Mouse (Mus musculus) stomach, embryonic 16.5 days (tissue): ENCODE results near the gene Dmgdh. TPM values are rescaled to one million over a fixed set of nuclear protein-coding genes. Genes with fewer than 3 reads are reported as not detected.

Source experiments
- ATAC-seq: fragments of 200-750 bp; cut with Nextera tagmentation; 2 replicates; pipeline ENCODE4 v1.8.0; 2017; ENCODE audit warnings: moderate number of reproducible peaks, moderate TSS enrichment; ENCODE audit not compliant: insufficient read depth, low FRiP score
- H3K27ac ChIP-seq: fragments of 300-500 bp; sonication (generic); 2 replicates; pipeline ENCODE4 v1.5.1; 2014; ENCODE audit warnings: low read length
- H3K27me3 ChIP-seq: fragments of 300-500 bp; sonication (generic); 2 replicates; pipeline ENCODE4 v1.6.1; 2014; ENCODE audit warnings: low read length, control low read depth, mixed read lengths; ENCODE audit not compliant: control insufficient read depth, insufficient read depth
- H3K36me3 ChIP-seq: fragments of 300-500 bp; sonication (generic); 2 replicates; pipeline ENCODE4 v1.6.1; 2014; ENCODE audit warnings: low read length; ENCODE audit not compliant: control insufficient read depth, insufficient read depth
- H3K4me1 ChIP-seq: fragments of 300-500 bp; sonication (generic); 2 replicates; pipeline ENCODE4 v1.6.1; 2014; ENCODE audit warnings: low read length, control low read depth, mixed read lengths; ENCODE audit not compliant: control insufficient read depth, insufficient read depth
- H3K4me2 ChIP-seq: fragments of 300-500 bp; sonication (generic); 2 replicates; pipeline ENCODE4 v1.6.1; 2014; ENCODE audit warnings: low read depth, low read length, mixed read lengths
- H3K4me3 ChIP-seq: fragments of 300-500 bp; sonication (generic); replicated peaks from 2 replicates; pipeline ENCODE4 v1.5.1; 2014; ENCODE audit warnings: mild to moderate bottlenecking, low read length
- H3K9ac ChIP-seq: fragments of 300-500 bp; sonication (generic); 2 replicates; pipeline ENCODE4 v1.6.1; 2014; ENCODE audit warnings: low read length
- H3K9me3 ChIP-seq: fragments of 300-500 bp; sonication (generic); replicated peaks from 2 replicates; pipeline ENCODE4 v1.6.1; 2016; ENCODE audit warnings: low read length, control low read depth; ENCODE audit not compliant: control insufficient read depth
- whole genome bisulfite sequencing: fragments of 180-500 bp; shearing (Covaris S2); extraction: QIAGEN DNeasy Blood & Tissue Kit; methylation state at CpG from one replicate; pipeline ENCODE4 v1.1.7; 2014; 5-methylcytosine and 5-hydroxymethylcytosine counted together
- polyA plus RNA-seq: library from polyadenylated mRNA; unstranded; fragments of >200 nt; fragmentation: Nextera tagmentation; extraction: Ambion mirVana; gene quantifications from 2 replicates; pipeline ENCODE4 v1.2.1, GENCODE M21; 2015

The Dmgdh gene
- polyA plus RNA-seq, 1 experiment from 2014 or later = 1.0 TPM

DNA sequence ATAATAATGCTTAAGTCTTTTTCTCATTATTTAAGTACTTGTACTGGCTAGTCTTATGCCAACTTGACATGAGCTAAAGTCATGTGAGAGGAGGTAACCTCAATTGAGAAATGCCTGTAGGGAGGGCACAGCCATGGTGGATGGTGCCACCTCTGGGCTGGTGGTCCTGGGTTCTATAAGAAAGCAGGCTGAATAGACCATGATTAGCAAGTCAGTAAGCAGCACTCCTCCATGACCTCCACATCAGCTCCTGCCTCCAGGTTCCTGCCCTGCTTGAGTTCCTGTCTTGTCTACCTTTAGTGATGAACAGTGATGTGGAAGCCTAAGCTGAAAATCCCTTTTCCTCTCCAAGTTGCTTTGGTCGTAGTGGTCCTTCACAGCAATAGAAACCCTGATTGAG, 16.6 kb downstream of the Dmgdh start:
- Histone ChIP-seq H3K9me3 (no peaks in the 10 kb centered on the region), H3K4me1 (no peaks in the 10 kb centered on the region), H3K27me3 (no peaks in the 10 kb centered on the region), H3K4me2 (no peak overlapping the region), H3K36me3 (no peaks in the 10 kb centered on the region), H3K4me3 (no peak overlapping the region), H3K9ac (no peak overlapping the region), H3K27ac (no peak overlapping the region)
- WGBS = 81% methylated on average over 1 of the region's 1 CpGs
- ATAC-seq = no peak

DNA sequence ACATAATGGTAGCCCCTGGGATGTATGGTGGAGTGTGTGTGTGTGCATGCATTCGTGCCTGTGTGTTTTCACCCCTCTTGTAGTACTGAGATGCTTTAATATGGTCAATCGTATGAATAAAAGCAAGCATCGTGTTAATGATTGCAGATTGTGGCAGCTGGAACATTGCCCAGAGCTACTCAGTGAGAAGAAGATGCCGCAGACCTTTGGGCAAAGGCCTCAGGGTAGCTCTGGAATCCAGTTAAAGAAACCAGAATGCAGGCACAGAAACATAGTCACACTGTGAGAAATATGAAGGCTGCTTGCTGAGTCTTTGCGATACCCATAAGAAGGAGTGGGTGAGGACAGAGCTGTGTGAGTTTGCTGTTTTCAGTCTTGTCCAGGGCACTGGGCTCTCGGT, 24.6 kb downstream of the Dmgdh start:
- ATAC-seq = no peak
- Histone ChIP-seq H3K9me3 (no peaks in the 10 kb centered on the region), H3K4me2 (no peak overlapping the region), H3K27ac (no peak overlapping the region), H3K27me3 (no peaks in the 10 kb centered on the region), H3K4me3 (no peak overlapping the region), H3K9ac (no peak overlapping the region), H3K4me1 (no peaks in the 10 kb centered on the region), H3K36me3 (no peaks in the 10 kb centered on the region)
- WGBS = 69% methylated on average over 6 of the region's 6 CpGs

DNA sequence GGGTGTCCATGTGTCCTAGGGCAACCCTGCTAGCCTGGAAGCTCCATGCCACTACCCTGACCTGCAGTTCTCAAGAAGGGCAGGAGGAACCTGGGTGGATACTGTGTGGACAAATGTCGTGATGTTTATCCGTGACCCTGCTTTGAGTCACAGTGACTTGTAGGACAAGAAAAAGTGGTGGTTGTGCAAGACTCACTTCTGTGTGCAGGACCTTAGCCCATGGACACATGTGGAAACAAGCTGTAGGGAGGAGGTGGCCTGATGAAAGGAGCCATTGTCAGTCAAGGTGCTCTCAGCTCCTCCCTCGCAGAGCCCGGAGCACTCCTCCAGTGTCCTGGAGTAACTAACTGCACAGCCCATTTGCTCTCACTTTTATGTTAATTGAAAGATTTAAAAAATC, 31.5 kb downstream of the Dmgdh start:
- Histone ChIP-seq H3K36me3 (no peaks in the 10 kb centered on the region), H3K27ac (no peak overlapping the region), H3K4me3 (no peak overlapping the region), H3K9me3 (no peaks in the 10 kb centered on the region), H3K27me3 (no peaks in the 10 kb centered on the region), H3K9ac (no peak overlapping the region), H3K4me2 (no peak overlapping the region), H3K4me1 (no peaks in the 10 kb centered on the region)
- ATAC-seq = no peak
- 68% methylated on average over 4 of the region's 4 CpGs for WGBS

DNA sequence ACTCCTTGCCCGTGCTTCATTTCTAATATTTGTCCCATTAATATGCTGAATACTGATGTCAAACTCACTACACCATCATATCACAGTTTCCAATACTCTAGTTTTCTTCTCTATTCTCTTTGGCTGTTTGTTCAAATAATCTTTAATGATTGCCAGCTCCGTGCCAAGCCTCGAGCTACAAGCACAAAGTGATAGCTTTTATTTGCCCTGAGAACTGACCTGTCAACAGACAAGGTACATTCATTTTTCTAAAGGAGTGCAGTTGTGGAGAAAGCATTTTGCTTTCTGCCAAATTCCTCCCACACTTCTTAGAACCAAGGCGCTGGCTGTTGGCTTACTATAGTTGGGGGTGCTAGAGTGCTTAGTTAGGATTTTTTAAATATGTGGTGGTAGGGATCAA, 33.0 kb downstream of the Dmgdh start:
- 53% methylated on average over 4 of the region's 4 CpGs for WGBS
- Histone ChIP-seq H3K9ac (no peak overlapping the region), H3K4me3 (no peak overlapping the region), H3K9me3 (no peaks in the 10 kb centered on the region), H3K4me2 (no peak overlapping the region), H3K27me3 (no peaks in the 10 kb centered on the region), H3K4me1 (no peaks in the 10 kb centered on the region), H3K27ac (no peak overlapping the region), H3K36me3 (no peaks in the 10 kb centered on the region)
- ATAC-seq = no peak

DNA sequence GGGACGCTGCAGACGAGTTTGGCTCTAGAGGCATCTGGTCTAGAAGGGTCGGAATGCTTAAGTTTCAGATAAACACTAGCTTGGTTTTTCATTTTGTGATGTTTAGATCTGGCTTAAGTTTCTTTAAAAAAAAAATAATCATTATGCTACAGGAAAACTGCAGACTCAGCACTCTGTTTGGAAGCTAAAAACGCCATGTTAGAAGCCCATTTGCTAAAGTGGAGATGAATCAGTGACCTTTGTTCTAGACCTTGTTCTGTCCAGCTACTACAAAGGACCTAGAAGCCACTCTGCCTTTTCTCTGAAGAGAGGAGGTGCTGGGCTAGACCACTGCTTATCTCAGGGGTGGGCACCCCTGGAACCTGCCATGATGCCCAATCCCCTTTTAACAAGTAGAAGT, 36.1 kb downstream of the Dmgdh start:
- no peak for ATAC-seq
- H3K36me3 ChIP-seq = no peaks in the 10 kb centered on the region
- no peaks in the 10 kb centered on the region for H3K27me3 ChIP-seq
- no peaks in the 10 kb centered on the region for H3K9me3 ChIP-seq
- WGBS = 68% methylated on average over 4 of the region's 4 CpGs
- no peak overlapping the region for H3K9ac ChIP-seq
- H3K4me1 ChIP-seq = no peaks in the 10 kb centered on the region
- H3K4me2 ChIP-seq = no peak overlapping the region
- H3K4me3 ChIP-seq = no peak overlapping the region
- no peak overlapping the region for H3K27ac ChIP-seq

DNA sequence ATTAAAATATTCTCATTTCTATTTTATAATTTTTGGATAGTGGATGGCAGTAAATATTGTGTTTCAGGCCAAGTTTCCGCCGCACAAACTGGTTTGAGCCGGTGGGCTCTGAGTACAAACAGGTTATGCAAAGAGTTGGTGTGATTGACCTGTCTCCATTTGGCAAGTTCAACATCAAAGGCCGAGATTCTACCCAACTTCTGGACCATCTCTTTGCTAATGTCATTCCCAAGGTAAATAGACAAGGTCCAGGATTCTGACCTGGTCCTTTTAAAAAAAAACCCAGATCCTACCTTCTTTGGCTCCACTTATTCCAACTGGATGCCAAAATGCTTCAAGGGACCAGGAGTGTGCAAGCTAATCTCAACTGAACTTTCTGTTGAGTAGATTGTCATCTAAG, 37.0 kb downstream of the Dmgdh start:
- WGBS = 83% methylated on average over 4 of the region's 4 CpGs
- Histone ChIP-seq H3K9ac (no peak overlapping the region), H3K9me3 (no peaks in the 10 kb centered on the region), H3K27me3 (no peaks in the 10 kb centered on the region), H3K27ac (no peak overlapping the region), H3K4me1 (no peaks in the 10 kb centered on the region), H3K4me3 (no peak overlapping the region), H3K36me3 (no peaks in the 10 kb centered on the region), H3K4me2 (no peak overlapping the region)
- no peak for ATAC-seq

DNA sequence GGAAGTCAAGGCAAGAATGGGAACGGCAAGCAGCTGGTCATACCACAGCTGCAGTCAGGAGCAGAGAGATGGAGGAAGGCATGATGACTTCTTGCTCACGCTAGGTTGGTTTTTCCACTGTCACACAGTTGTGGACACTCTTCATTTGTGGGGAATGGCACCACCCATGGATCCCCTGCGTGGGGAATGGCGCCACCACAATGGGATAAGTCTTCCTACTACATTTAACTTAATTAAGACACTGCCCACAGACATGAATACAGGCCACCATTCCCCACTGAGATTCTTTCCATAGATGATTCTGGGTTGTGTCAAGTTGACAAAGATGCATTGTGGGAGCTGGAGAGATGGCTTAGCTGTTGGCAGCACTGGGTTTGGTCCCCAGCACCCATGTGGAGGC, 38.1 kb downstream of the Dmgdh start:
- Histone ChIP-seq H3K9ac (no peak overlapping the region), H3K9me3 (no peaks in the 10 kb centered on the region), H3K4me2 (no peak overlapping the region), H3K27me3 (no peaks in the 10 kb centered on the region), H3K4me1 (no peaks in the 10 kb centered on the region), H3K27ac (no peak overlapping the region), H3K4me3 (no peak overlapping the region), H3K36me3 (no peaks in the 10 kb centered on the region)
- no peak for ATAC-seq
- 90% methylated on average over 4 of the region's 4 CpGs for WGBS

DNA sequence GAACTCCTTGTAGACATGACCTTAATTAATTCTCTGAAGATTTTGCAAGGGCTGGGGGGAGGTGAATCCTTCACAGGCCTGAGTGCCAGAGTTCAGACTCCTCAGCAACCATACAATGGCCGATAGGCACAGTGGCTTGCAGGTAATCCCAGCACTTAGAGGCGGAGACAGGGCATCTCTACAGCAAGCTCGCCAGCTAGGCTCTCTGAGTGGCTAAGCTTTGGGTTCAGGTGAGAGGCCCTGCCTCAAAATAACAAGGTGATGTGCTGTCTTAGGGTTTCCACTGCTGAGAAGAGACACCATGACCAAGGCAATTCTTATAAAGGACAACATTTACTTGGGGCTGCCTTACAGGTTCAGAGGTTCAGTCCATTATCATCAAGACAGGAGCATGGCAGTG, 39.6 kb downstream of the Dmgdh start:
- no peaks in the 10 kb centered on the region for H3K36me3 ChIP-seq
- WGBS = 83% methylated on average over 3 of the region's 3 CpGs
- ATAC-seq = no peak
- no peak overlapping the region for H3K4me2 ChIP-seq
- no peak overlapping the region for H3K27ac ChIP-seq
- H3K4me1 ChIP-seq = no peaks in the 10 kb centered on the region
- H3K9me3 ChIP-seq = no peaks in the 10 kb centered on the region
- H3K27me3 ChIP-seq = no peaks in the 10 kb centered on the region
- H3K4me3 ChIP-seq = no peak overlapping the region
- no peak overlapping the region for H3K9ac ChIP-seq

DNA sequence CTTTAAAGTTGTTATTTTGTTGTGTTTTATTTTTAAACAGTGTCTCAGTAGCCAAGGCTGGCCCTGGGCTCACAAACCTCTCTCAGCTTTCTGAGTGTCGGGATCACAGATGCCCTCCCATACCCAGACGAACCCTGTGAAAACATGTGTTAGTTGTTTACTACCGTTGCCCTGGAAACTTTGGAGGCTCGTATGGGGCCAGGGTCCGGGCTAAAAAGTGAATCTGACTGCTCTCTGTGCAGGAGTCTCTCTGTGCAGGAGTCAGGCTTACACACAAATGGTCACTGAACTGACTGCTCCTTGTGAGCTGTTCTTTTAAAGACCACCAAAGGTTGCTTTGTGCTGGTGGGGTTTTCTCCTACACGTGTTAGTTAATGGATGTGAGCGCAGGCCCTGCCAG, 42.9 kb downstream of the Dmgdh start:
- H3K4me3 ChIP-seq = no peak overlapping the region
- no peaks in the 10 kb centered on the region for H3K4me1 ChIP-seq
- H3K27me3 ChIP-seq = no peaks in the 10 kb centered on the region
- 48% methylated on average over 7 of the region's 7 CpGs for WGBS
- H3K36me3 ChIP-seq = no peaks in the 10 kb centered on the region
- H3K9ac ChIP-seq = no peak overlapping the region
- H3K9me3 ChIP-seq = no peaks in the 10 kb centered on the region
- H3K27ac ChIP-seq = no peak overlapping the region
- H3K4me2 ChIP-seq = no peak overlapping the region
- ATAC-seq = no peak

DNA sequence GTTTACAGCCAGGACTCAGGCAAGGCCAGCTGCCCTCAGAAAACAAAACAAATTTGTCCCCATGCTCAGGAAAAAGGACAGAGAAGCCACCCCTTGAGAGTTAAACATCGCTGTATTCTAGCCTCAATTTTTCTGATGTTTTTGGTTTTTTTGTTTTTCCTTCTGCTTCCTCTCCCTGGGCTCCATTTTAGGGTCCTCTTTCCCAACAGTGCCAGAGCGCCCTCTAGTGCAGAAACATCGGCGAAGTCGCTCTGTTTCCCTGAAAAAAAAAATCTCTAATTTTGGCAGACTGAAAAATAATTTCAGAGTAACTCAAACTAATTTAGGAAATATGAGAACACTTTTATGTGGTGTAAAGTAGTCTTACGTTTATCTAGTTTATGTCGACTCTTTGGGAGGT, 44.7 kb downstream of the Dmgdh start:
- Histone ChIP-seq H3K9ac (0 out of 2 replicates have a peak overlapping the region, but pooled peaks have one; percentile 27), H3K9me3 (no peaks in the 10 kb centered on the region), H3K4me1 (no peaks in the 10 kb centered on the region), H3K36me3 (no peaks in the 10 kb centered on the region), H3K27me3 (no peaks in the 10 kb centered on the region), H3K4me3 (no peak overlapping the region), H3K4me2 (no peak overlapping the region), H3K27ac (no peak overlapping the region)
- WGBS = 4% methylated on average over 7 of the region's 7 CpGs
- ATAC-seq = no peak
